ENCODE assay signal across 8 mouse cellular contexts in genomic region chr17:29660076-29660761, GRCm38 (mm10). TPM values are rescaled to one million over a fixed set of nuclear protein-coding genes. Genes with fewer than 3 reads are reported as not detected.
DNase-seq lines count a peak whose midpoint lies in the region; ATAC-seq and TF ChIP-seq lines count a peak whose summit lies in the region.

Cmtr1 (plus strand) TSS chr17:29660595.

- H3K36me3 ChIP-seq in CH12.LX (replicated peaks in 1 of 2; ENCODE audit: control insufficient read depth in 1 of 2, insufficient read depth in 1 of 2, low read length in 1 of 2), result peaks cover 18 to 30% of the 10 kb centered on the region in 2 experiments
- H3K36me3 ChIP-seq in forebrain, embryonic 12.5 days (replicated peaks), result peaks cover 18% of the 10 kb centered on the region
- peaks cover 12% of the 10 kb centered on the region for H3K36me3 ChIP-seq in heart, postnatal 0 days (replicated peaks; ENCODE audit: control insufficient read depth, insufficient read depth, low read length)
- H3K36me3 ChIP-seq in liver, embryonic 16.5 days (ENCODE audit: control insufficient read depth, insufficient read depth), result peaks cover 12% of the 10 kb centered on the region
- H3K36me3 ChIP-seq in neural tube, embryonic 13.5 days, result peaks cover 19% of the 10 kb centered on the region
- peaks cover 1% of the 10 kb centered on the region; the same call in 1 of the 2 replicates for H3K36me3 ChIP-seq in testis, adult 2 months (ENCODE audit: control insufficient read depth, insufficient read depth, low read length)

- peak within 1 kb of the TSS; percentile 67 to 70 (median 69) for H3K4me3 ChIP-seq in CH12.LX (replicated peaks in 1 of 3; ENCODE audit: low read depth in 2 of 3, low read length in 2 of 3, poor library complexity in 1 of 3)
- H3K4me3 ChIP-seq in forebrain, embryonic 12.5 days (replicated peaks), result peak within 1 kb of the TSS; percentile 96
- peak within 1 kb of the TSS; percentile 98 for H3K4me3 ChIP-seq in heart, postnatal 0 days (ENCODE audit: low read depth, low read length)
- peak within 1 kb of the TSS; percentile 97 for H3K4me3 ChIP-seq in liver, embryonic 16.5 days (ENCODE audit: low read depth, low read length)
- H3K4me3 ChIP-seq in neural tube, embryonic 13.5 days, result peak within 1 kb of the TSS; percentile 90
- H3K4me3 ChIP-seq in testis, adult 2 months (ENCODE audit: control insufficient read depth, low read depth, low read length), result peak within 1 kb of the TSS; percentile 87

- peak; percentile 86 for TF ChIP-seq POLR2A in CH12.LX (IDR thresholded peaks at IDR 0.05; ENCODE audit: low read depth, low read length)
- peak; percentile 80 for TF ChIP-seq POLR2A in testis, adult 2 months (IDR thresholded peaks at IDR 0.05; ENCODE audit: control insufficient read depth, low read depth, low read length)

- H3K27me3 ChIP-seq in CH12.LX (replicated peaks), result no peaks in the 10 kb centered on the region
- H3K27me3 ChIP-seq in forebrain, embryonic 12.5 days, result no peaks in the 10 kb centered on the region
- no peaks in the 10 kb centered on the region for H3K27me3 ChIP-seq in heart, postnatal 0 days (ENCODE audit: control insufficient read depth, insufficient read depth, low read length)
- H3K27me3 ChIP-seq in liver, embryonic 16.5 days (ENCODE audit: control insufficient read depth, insufficient read depth, low read depth, low read length), result no peaks in the 10 kb centered on the region
- no peaks in the 10 kb centered on the region for H3K27me3 ChIP-seq in neural tube, embryonic 13.5 days
- no peaks in the 10 kb centered on the region for H3K27me3 ChIP-seq in testis, adult 2 months (ENCODE audit: control insufficient read depth, insufficient read depth, low read length)

- in situ Hi-C loops in CH12.LX (cut with MboI; ENCODE audit: low pct_ligation_motif_present, low pct_unique_long_range_greater_than_20kb, low sequenced_read_pairs), result no loop called here

- no peaks in the 10 kb centered on the region for H3K9me3 ChIP-seq in CH12.LX (replicated peaks; ENCODE audit: low read length)
- H3K9me3 ChIP-seq in forebrain, embryonic 12.5 days, result no peaks in the 10 kb centered on the region
- H3K9me3 ChIP-seq in heart, postnatal 0 days (replicated peaks; ENCODE audit: control insufficient read depth, low read length), result no peaks in the 10 kb centered on the region
- no peaks in the 10 kb centered on the region for H3K9me3 ChIP-seq in liver, embryonic 16.5 days (replicated peaks; ENCODE audit: control insufficient read depth, low read length)
- H3K9me3 ChIP-seq in neural tube, embryonic 13.5 days, result no peaks in the 10 kb centered on the region

- TF ChIP-seq EP300 in CH12.LX (IDR thresholded peaks at IDR 0.05; ENCODE audit: low read length), result no peak
- no peak; the same call in 1 of the 2 replicates for TF ChIP-seq EP300 in heart, postnatal 0 days (IDR thresholded peaks at IDR 0.05; ENCODE audit: low read depth)

- 1% methylated on average over 33 of the region's 41 CpGs for WGBS in forebrain, embryonic 12.5 days
- WGBS in heart, postnatal 0 days, result 2% methylated on average over 39 of the region's 41 CpGs
- under 1% methylated on average over 37 of the region's 41 CpGs for WGBS in liver, embryonic 16.5 days (ENCODE audit: insufficient replicate concordance)
- WGBS in neural tube, embryonic 13.5 days, result under 1% methylated on average over 41 of the region's 41 CpGs

- ATAC-seq in forebrain, embryonic 12.5 days (ENCODE audit: low FRiP score), result peak; percentile 97
- peak; percentile 99 for ATAC-seq in heart, postnatal 0 days (ENCODE audit: insufficient read depth, low read depth)
- peak; percentile 92 for ATAC-seq in liver, embryonic 16.5 days (ENCODE audit: low read depth)
- peak; percentile 96 for ATAC-seq in neural tube, embryonic 13.5 days (ENCODE audit: low read depth)

- H3K4me1 ChIP-seq in CH12.LX (ENCODE audit: control insufficient read depth in 1 of 2, insufficient read depth in 2 of 2), result peaks cover 0 to 21% of the 10 kb centered on the region in 2 experiments; a peak in 2 of 4 replicates
- H3K4me1 ChIP-seq in forebrain, embryonic 12.5 days, result peaks cover 14% of the 10 kb centered on the region
- H3K4me1 ChIP-seq in heart, postnatal 0 days (ENCODE audit: control insufficient read depth, insufficient read depth), result peaks cover 9% of the 10 kb centered on the region
- peaks cover 27% of the 10 kb centered on the region for H3K4me1 ChIP-seq in liver, embryonic 16.5 days (ENCODE audit: control insufficient read depth, low read depth, low read length)
- peaks cover 9% of the 10 kb centered on the region for H3K4me1 ChIP-seq in neural tube, embryonic 13.5 days (replicated peaks)
- H3K4me1 ChIP-seq in testis, adult 2 months (ENCODE audit: control insufficient read depth, insufficient read depth, low read length), result peaks cover 7% of the 10 kb centered on the region

- peak; percentile 92 for DNase-seq in CH12.LX (ENCODE audit: extremely low read depth)
- peak; percentile 91 for DNase-seq in c-Kit-positive CD71-positive TER-119-negative erythroid progenitor cells, embryonic 14.5 days (ENCODE audit: low read depth)
- peak; percentile 84 for DNase-seq in heart, postnatal 0 days (ENCODE audit: low spot score)
- peak; percentile 98 for DNase-seq in kidney, postnatal 4 days

- H3K27ac ChIP-seq in CH12.LX (ENCODE audit: insufficient read depth, low read depth), result peak within 1 kb of the TSS; percentile 70
- H3K27ac ChIP-seq in forebrain, embryonic 12.5 days, result peak within 1 kb of the TSS; percentile 92
- H3K27ac ChIP-seq in heart, postnatal 0 days (ENCODE audit: low read depth), result peak within 1 kb of the TSS; percentile 97
- H3K27ac ChIP-seq in liver, embryonic 16.5 days (ENCODE audit: low read length), result peak within 1 kb of the TSS; percentile 99
- peak within 1 kb of the TSS; percentile 93 for H3K27ac ChIP-seq in neural tube, embryonic 13.5 days (replicated peaks)
- peak within 1 kb of the TSS; percentile 68 for H3K27ac ChIP-seq in testis, adult 2 months (ENCODE audit: control insufficient read depth, insufficient read depth, low read depth, low read length)

- no peak for TF ChIP-seq RAD21 in CH12.LX (IDR thresholded peaks at IDR 0.05; ENCODE audit: low read depth, low read length)

- H3K79me2 ChIP-seq in CH12.LX (replicated peaks; ENCODE audit: control insufficient read depth, extremely low read depth, insufficient read depth, poor library complexity, severe bottlenecking), result peaks cover 11% of the 10 kb centered on the region

- H3K4me2 ChIP-seq in CH12.LX (ENCODE audit: insufficient read depth, low read depth, poor library complexity, severe bottlenecking), result peak within 1 kb of the TSS; percentile 87
- H3K4me2 ChIP-seq in forebrain, embryonic 12.5 days, result peak within 1 kb of the TSS; percentile 96
- peak within 1 kb of the TSS; percentile 85 for H3K4me2 ChIP-seq in heart, postnatal 0 days (ENCODE audit: low read depth, low read length)
- peak within 1 kb of the TSS; percentile 72 for H3K4me2 ChIP-seq in liver, embryonic 16.5 days (ENCODE audit: low read depth, low read length)
- peak within 1 kb of the TSS; percentile 96 for H3K4me2 ChIP-seq in neural tube, embryonic 13.5 days

- dilution Hi-C loops in CH12.LX (cut with MboI; ENCODE audit: extremely low pct_ligation_motif_present, extremely low pct_unique_long_range_greater_than_20kb, low sequenced_read_pairs), result no loop called here

- H3K9ac ChIP-seq in CH12.LX (ENCODE audit: insufficient read depth, low read depth), result peak within 1 kb of the TSS; percentile 83
- peak within 1 kb of the TSS; percentile 91 for H3K9ac ChIP-seq in forebrain, embryonic 12.5 days
- H3K9ac ChIP-seq in heart, postnatal 0 days (replicated peaks; ENCODE audit: low read depth, low read length), result peak within 1 kb of the TSS; percentile 96
- peak within 1 kb of the TSS; percentile 98 for H3K9ac ChIP-seq in liver, embryonic 16.5 days (ENCODE audit: low read depth, low read length)
- H3K9ac ChIP-seq in neural tube, embryonic 13.5 days, result peak within 1 kb of the TSS; percentile 97

- TF ChIP-seq CTCF in CH12.LX (conservative IDR thresholded peaks at IDR 0.05 in 1 of 2, IDR thresholded peaks at IDR 0.05 in 1 of 2; ENCODE audit: low read depth in 2 of 2, low read length in 2 of 2), result no peak
- no peak for TF ChIP-seq CTCF in heart, postnatal 0 days (IDR thresholded peaks at IDR 0.05; ENCODE audit: low read depth)
- TF ChIP-seq CTCF in testis, adult 2 months (IDR thresholded peaks at IDR 0.05; ENCODE audit: control insufficient read depth, insufficient read depth, insufficient replicate concordance, low read depth, low read length), result no peak

TF ChIP-seq in CH12.LX, 34 proteins besides CTCF, POLR2A, EP300 and RAD21 (continues in another document):
- TF ChIP-seq JUND (conservative IDR thresholded peaks at IDR 0.05; ENCODE audit: low read depth, low read length) (no peak), SIN3A (IDR thresholded peaks at IDR 0.05; ENCODE audit: low read length) (peak; percentile 69), CHD2 (IDR thresholded peaks at IDR 0.05; ENCODE audit: low read length) (peak; percentile 36; the same call in 1 of the 2 replicates), CHD1 (IDR thresholded peaks at IDR 0.05; ENCODE audit: low read depth, low read length) (no peak), PAX5 (IDR thresholded peaks at IDR 0.05; ENCODE audit: low read length) (no peak), HCFC1 (IDR thresholded peaks at IDR 0.05; ENCODE audit: low read depth, low read length) (peak; percentile 83), USF2 (conservative IDR thresholded peaks at IDR 0.05; ENCODE audit: low read depth, low read length) (no peak), MEF2A (IDR thresholded peaks at IDR 0.05; ENCODE audit: borderline replicate concordance, low read depth, low read length) (peak; percentile 61), IRF4 (IDR thresholded peaks at IDR 0.05; ENCODE audit: low read depth, low read length) (peak; percentile 72), ZC3H11A (IDR thresholded peaks at IDR 0.05; ENCODE audit: low read depth, low read length) (no peak), NELFE (IDR thresholded peaks at IDR 0.05; ENCODE audit: low read depth, low read length) (peak; percentile 90), MAFK (IDR thresholded peaks at IDR 0.05; ENCODE audit: insufficient replicate concordance, low read length) (no peak), MAZ (IDR thresholded peaks at IDR 0.05; ENCODE audit: low read depth, low read length) (peak; percentile 84; the same call in 1 of the 2 replicates)

RNA-seq across cellular contexts. Expression of gene Cmtr1, which starts in this region (rescaled TPM):
- 88.8 and 95.3 TPM in 2 replicates for total RNA-seq in CH12.LX (2012; rRNA removed)
- 96.9 and 105 TPM in 2 replicates for total RNA-seq in CH12.LX (2014; rRNA removed)
- 135 and 152 TPM in 2 replicates for polyA plus RNA-seq in CH12.LX (2012; ENCODE audit: insufficient read length, low read depth)
- polyA plus RNA-seq in forebrain, embryonic 12.5 days (2016; fragmentation: Nextera tagmentation; extraction: Ambion mirVana), result 154 and 166 TPM in 2 replicates
- total RNA-seq in heart, postnatal 0 days (2014; rRNA removed; ENCODE audit: low replicate concordance), result 52.4 and 81.4 TPM in 2 replicates
- 62.7 and 72.9 TPM in 2 replicates for polyA plus RNA-seq in heart, postnatal 0 days (2015; fragmentation: Nextera tagmentation; extraction: Ambion mirVana)
- 58.4 and 62.0 TPM in 2 replicates for polyA plus RNA-seq in liver, embryonic 16.5 days (2015; fragmentation: Nextera tagmentation; extraction: Ambion mirVana)
- 127 and 131 TPM in 2 replicates for polyA plus RNA-seq in neural tube, embryonic 13.5 days (2015; fragmentation: Nextera tagmentation; extraction: Ambion mirVana)
- 23.8 and 25.7 TPM in 2 replicates for polyA plus RNA-seq in testis, adult 2 months (2012; rRNA removed)

Comparison
In these comparisons a context has a peak if more than half of its experiments do, and no peak if none do; other contexts are left out.
1. Peak in every context shown above with its lines: DNase-seq, ATAC-seq, H3K4me3 ChIP-seq and H3K27ac ChIP-seq.